Comparison of ENCODE assay signal across 31 mouse cellular contexts in genomic region chr3:92978484-92978883, GRCm38 (mm10). TPM values are rescaled to one million over a fixed set of nuclear protein-coding genes. Genes with fewer than 3 reads are reported as not detected.
"Had no signal": no experiment of that assay in that cellular context is flagged by ENCODE, and none has a peak within 500 bp of the region (broad histone marks: within the 10 kb centered on the region; RNA-seq: fewer than 3 reads in every experiment).

No protein-coding gene starts in this region.

- H3K36me3 ChIP-seq: heart, embryonic 10.5 days; heart, embryonic 12.5 days; hindbrain, embryonic 10.5 days; hindbrain, embryonic 12.5 days; limb, embryonic 13.5 days; limb, embryonic 15.5 days; liver, embryonic 12.5 days had no signal

- ATAC-seq: hindbrain, embryonic 16.5 days; inflammation-experienced regulatory T-cells, adult 6 months; liver, embryonic 12.5 days had no signal

- H3K4me2 ChIP-seq: heart, embryonic 12.5 days; hindbrain, embryonic 12.5 days; hindbrain, embryonic 14.5 days; limb, embryonic 13.5 days; limb, embryonic 15.5 days; liver, embryonic 12.5 days had no signal

- H3K27ac ChIP-seq: heart, embryonic 10.5 days; hindbrain, embryonic 10.5 days; hindbrain, embryonic 12.5 days; hindbrain, embryonic 14.5 days; limb, embryonic 13.5 days; limb, embryonic 15.5 days; liver, embryonic 12.5 days; liver, embryonic 14.5 days had no signal

- H3K9ac ChIP-seq: heart, embryonic 12.5 days; hindbrain, embryonic 12.5 days; hindbrain, embryonic 14.5 days; limb, embryonic 13.5 days; limb, embryonic 15.5 days; liver, embryonic 12.5 days; liver, embryonic 14.5 days had no signal

- H3K27me3 ChIP-seq: heart, embryonic 12.5 days; hindbrain, embryonic 12.5 days; limb, embryonic 13.5 days; limb, embryonic 15.5 days; liver, embryonic 12.5 days had no signal

- H3K9me3 ChIP-seq: heart, embryonic 10.5 days; heart, embryonic 12.5 days; hindbrain, embryonic 10.5 days; hindbrain, embryonic 12.5 days; limb, embryonic 13.5 days; limb, embryonic 15.5 days; liver, embryonic 12.5 days had no signal

- DNase-seq: gastrocnemius, postnatal 14 days; gastrocnemius, postnatal 36 days; heart, adult 18-20 months; heart, postnatal 10 days; heart, postnatal 4 days; kidney, adult 11 months; kidney, adult 2 months; kidney, postnatal 10 days; kidney, postnatal 25 days; kidney, postnatal 4 days; layer of hippocampus, adult 9-11 months; layer of hippocampus, postnatal 36 days; left cerebral cortex, postnatal 4 days had no signal

- H3K4me1 ChIP-seq: heart, embryonic 10.5 days; heart, embryonic 12.5 days; hindbrain, embryonic 10.5 days; hindbrain, embryonic 12.5 days; limb, embryonic 13.5 days; limb, embryonic 15.5 days; liver, embryonic 12.5 days had no signal

- H3K4me3 ChIP-seq: heart, embryonic 10.5 days; heart, embryonic 12.5 days; hindbrain, embryonic 10.5 days; hindbrain, embryonic 12.5 days; limb, embryonic 13.5 days; limb, embryonic 15.5 days; liver, embryonic 12.5 days had no signal

RNA-seq across cellular contexts. Expression of gene Lce3e, which starts 11.6 kb away (rescaled TPM):
- polyA plus RNA-seq: gonadal fat pad, adult 2 months; heart, embryonic 10.5 days; heart, embryonic 12.5 days; heart, embryonic 14.5 days; heart, embryonic 16.5 days; hindbrain, embryonic 10.5 days; hindbrain, embryonic 12.5 days; hindbrain, embryonic 14.5 days; hindbrain, embryonic 16.5 days; inflammation-experienced regulatory T-cells, adult 6 months; kidney, adult 2 months; kidney, embryonic 14.5 days; kidney, embryonic 16.5 days; limb, embryonic 11.5 days; limb, embryonic 13.5 days; limb, embryonic 15.5 days; liver, adult 2 months; liver, embryonic 12.5 days; liver, embryonic 14.5 days had no signal

RNA-seq across cellular contexts. Expression of gene Lce3f, which starts 13.5 kb away (rescaled TPM):
- polyA plus RNA-seq: gonadal fat pad, adult 2 months; heart, embryonic 10.5 days; heart, embryonic 12.5 days; heart, embryonic 14.5 days; heart, embryonic 16.5 days; hindbrain, embryonic 10.5 days; hindbrain, embryonic 12.5 days; hindbrain, embryonic 14.5 days; hindbrain, embryonic 16.5 days; inflammation-experienced regulatory T-cells, adult 6 months; kidney, adult 2 months; kidney, embryonic 14.5 days; kidney, embryonic 16.5 days; limb, embryonic 11.5 days; limb, embryonic 13.5 days; liver, adult 2 months; liver, embryonic 12.5 days; liver, embryonic 14.5 days had no signal

RNA-seq across cellular contexts. Expression of gene Lce3d, which starts 21.3 kb away (rescaled TPM):
- polyA plus RNA-seq: gonadal fat pad, adult 2 months; heart, embryonic 10.5 days; heart, embryonic 12.5 days; heart, embryonic 14.5 days; heart, embryonic 16.5 days; hindbrain, embryonic 10.5 days; hindbrain, embryonic 12.5 days; hindbrain, embryonic 14.5 days; hindbrain, embryonic 16.5 days; inflammation-experienced regulatory T-cells, adult 6 months; kidney, adult 2 months; kidney, embryonic 14.5 days; kidney, embryonic 16.5 days; limb, embryonic 11.5 days; limb, embryonic 13.5 days; limb, embryonic 15.5 days; liver, adult 2 months; liver, embryonic 12.5 days; liver, embryonic 14.5 days had no signal

RNA-seq across cellular contexts. Expression of gene Lce3c, which starts 34.2 kb away (rescaled TPM):
- polyA plus RNA-seq: gonadal fat pad, adult 2 months; heart, embryonic 10.5 days; heart, embryonic 12.5 days; heart, embryonic 14.5 days; heart, embryonic 16.5 days; hindbrain, embryonic 10.5 days; hindbrain, embryonic 12.5 days; hindbrain, embryonic 14.5 days; inflammation-experienced regulatory T-cells, adult 6 months; kidney, adult 2 months; kidney, embryonic 14.5 days; kidney, embryonic 16.5 days; limb, embryonic 11.5 days; liver, adult 2 months; liver, embryonic 12.5 days; liver, embryonic 14.5 days had no signal

RNA-seq across cellular contexts. Expression of gene Crct1, which starts 37.0 kb away (rescaled TPM):
- polyA plus RNA-seq: gonadal fat pad, adult 2 months; heart, embryonic 10.5 days; heart, embryonic 12.5 days; heart, embryonic 14.5 days; inflammation-experienced regulatory T-cells, adult 6 months; kidney, adult 2 months; limb, embryonic 11.5 days; liver, adult 2 months; liver, embryonic 12.5 days; liver, embryonic 14.5 days had no signal
